Mouse (Mus musculus) heart, embryonic 14.5 days (tissue): ENCODE data around the gene Gm12216. TPM values are rescaled to one million over a fixed set of nuclear protein-coding genes. Genes with fewer than 3 reads are reported as not detected.

ENCODE experiments used
- ATAC-seq: fragments of 200-750 bp; cut with Nextera tagmentation; 2 replicates; pipeline ENCODE4 v1.8.0; 2017; ENCODE audit warnings: low read depth, moderate TSS enrichment; ENCODE audit not compliant: insufficient number of reproducible peaks, insufficient read depth, low FRiP score
- H3K27ac ChIP-seq, 2 experiments: fragments of 200-500 bp in 1 of 2; fragments of 300-500 bp in 1 of 2; sonication (generic) in 1 of 2; replicated peaks in 1 of 2; 2 replicates each; pipeline ENCODE4 v1.5.1; 2012 to 2014; ENCODE audit warnings: low read depth in 2 of 2, low read length in 2 of 2, control low read depth in 1 of 2, mild to moderate bottlenecking in 1 of 2, mixed read lengths in 1 of 2; ENCODE audit not compliant: control insufficient read depth in 1 of 2, insufficient read depth in 1 of 2
- H3K27me3 ChIP-seq: fragments of 300-500 bp; sonication (generic); 2 replicates; pipeline ENCODE4 v1.6.1; 2014; ENCODE audit warnings: mild to moderate bottlenecking, low read length, control low read depth; ENCODE audit not compliant: control insufficient read depth, insufficient read depth
- H3K36me3 ChIP-seq: fragments of 300-500 bp; sonication (generic); 2 replicates; pipeline ENCODE4 v1.6.1; 2014; ENCODE audit warnings: mild to moderate bottlenecking, control low read depth, low read length, mixed read lengths; ENCODE audit not compliant: control insufficient read depth, insufficient read depth
- H3K4me1 ChIP-seq, 2 experiments: fragments of 200-500 bp in 1 of 2; fragments of 300-500 bp in 1 of 2; sonication (generic) in 1 of 2; 2 replicates each; pipeline ENCODE4 v1.6.1; 2012 to 2014; ENCODE audit warnings: low read length in 2 of 2, control low read depth in 1 of 2, mixed read lengths in 1 of 2; ENCODE audit not compliant: control insufficient read depth in 2 of 2, insufficient read depth in 2 of 2
- H3K4me2 ChIP-seq: fragments of 300-500 bp; sonication (generic); 2 replicates; pipeline ENCODE4 v1.6.1; 2014; ENCODE audit warnings: mild to moderate bottlenecking, low read length
- H3K4me3 ChIP-seq, 2 experiments: fragments of 200-500 bp in 1 of 2; fragments of 300-500 bp in 1 of 2; sonication (generic) in 1 of 2; 2 replicates each; pipeline ENCODE4 v1.5.1; 2012 to 2014; ENCODE audit warnings: low read length in 2 of 2, mild to moderate bottlenecking in 2 of 2, control low read depth in 1 of 2, low read depth in 1 of 2, moderate library complexity in 1 of 2; ENCODE audit not compliant: control insufficient read depth in 1 of 2, insufficient read depth in 1 of 2
- H3K9ac ChIP-seq: fragments of 300-500 bp; sonication (generic); 2 replicates; pipeline ENCODE4 v1.6.1; 2014; ENCODE audit warnings: mild to moderate bottlenecking, low read length
- H3K9me3 ChIP-seq: fragments of 300-500 bp; sonication (generic); 2 replicates; pipeline ENCODE4 v1.6.1; 2016; ENCODE audit warnings: low read length, control low read depth; ENCODE audit not compliant: control insufficient read depth
- WGBS: fragments of 180-500 bp; shearing (Covaris S2); extraction: QIAGEN DNeasy Blood & Tissue Kit; methylation state at CpG from one replicate; pipeline ENCODE4 v1.1.7; 2014; 5-methylcytosine and 5-hydroxymethylcytosine counted together
- polyA plus RNA-seq: library from polyadenylated mRNA; unstranded; fragments of >200 nt; fragmentation: Nextera tagmentation; extraction: Ambion mirVana; gene quantifications from 2 replicates; pipeline ENCODE4 v1.2.1, GENCODE M21; 2014

Gm12216 gene
- polyA plus RNA-seq, 1 experiment from 2014 or later: 0.30 TPM

DNA sequence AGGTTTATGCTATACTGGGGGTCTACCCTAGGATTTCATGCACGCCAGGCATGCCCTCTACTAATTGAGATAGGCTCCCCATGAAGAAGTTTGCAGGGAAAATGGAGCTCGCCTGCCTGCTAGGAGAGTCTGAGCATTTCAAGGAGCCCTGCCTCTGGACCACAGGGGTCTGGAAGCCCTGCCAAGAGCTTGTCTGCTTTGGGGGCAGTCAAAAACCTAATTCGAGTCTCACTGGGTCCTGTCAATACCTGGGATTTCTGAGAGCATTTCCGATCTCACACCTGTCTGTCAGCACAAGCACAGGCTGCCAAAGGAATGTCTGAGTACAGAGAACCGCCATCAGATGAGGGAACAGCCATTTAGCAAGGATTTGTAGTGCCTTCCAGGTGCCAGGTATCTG is 94.5 kb downstream of the Gm12216 start:
- Histone ChIP-seq H3K4me3 (no peak overlapping the region), H3K9me3 (no peaks in the 10 kb centered on the region), H3K27ac (peak overlapping the region in 1 of 2 experiments; percentile 97; a peak in 2 of 4 replicates), H3K9ac (no peak overlapping the region), H3K36me3 (no peaks in the 10 kb centered on the region), H3K27me3 (no peaks in the 10 kb centered on the region), H3K4me1 (peaks cover 44 to 49% of the 10 kb centered on the region in 2 experiments), H3K4me2 (no peak overlapping the region; the same call in 1 of the 2 replicates)
- WGBS: 52% methylated on average over 5 of the region's 5 CpGs
- ATAC-seq: no peak

DNA sequence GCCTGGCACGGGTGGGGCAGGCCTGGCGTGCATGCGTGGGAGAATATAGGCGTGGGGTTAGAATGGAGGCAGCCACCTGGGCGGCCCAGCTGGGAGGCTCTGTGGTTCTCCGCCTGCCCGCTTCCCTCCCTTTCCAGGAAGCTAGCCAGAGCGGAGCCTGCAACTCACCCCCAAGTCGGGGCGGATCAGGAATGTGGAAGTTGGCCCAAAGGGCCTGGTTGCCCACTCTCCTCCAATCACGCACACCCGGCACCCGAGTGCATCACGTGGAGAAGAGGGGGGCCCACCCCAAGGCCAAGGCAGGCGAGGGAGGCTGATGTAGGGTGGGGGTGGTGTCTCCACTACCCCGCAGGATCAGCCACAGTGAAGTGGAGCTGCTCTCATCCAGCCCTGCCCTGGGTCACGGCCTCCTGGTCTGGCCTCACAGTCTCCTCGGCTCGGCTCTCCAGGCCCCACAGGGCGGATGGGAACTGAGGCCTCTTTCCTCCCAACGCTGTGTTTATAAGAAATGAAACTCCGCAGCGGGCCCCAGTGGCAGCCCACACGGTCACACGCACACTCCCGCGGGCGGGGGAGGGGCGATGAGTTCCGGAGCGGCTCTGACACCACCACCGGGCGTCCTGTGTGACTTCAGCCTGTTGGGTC is 95.4 kb downstream of the Gm12216 start:
- H3K4me1 ChIP-seq: peaks cover 49 to 57% of the 10 kb centered on the region in 2 experiments
- peak; percentile 67 for ATAC-seq

GRCm38 (mm10) chr11:53762827-53763495 is 96.1 kb downstream of the Gm12216 start:
- Histone ChIP-seq H3K4me3 (peak overlapping the region; percentile 37 to 40), H3K9me3 (no peaks in the 10 kb centered on the region), H3K36me3 (no peaks in the 10 kb centered on the region), H3K27me3 (no peaks in the 10 kb centered on the region), H3K4me2 (peak overlapping the region; percentile 79), H3K27ac (peak overlapping the region; percentile 93 to 97), H3K9ac (peak overlapping the region; percentile 76), H3K4me1 (peaks cover 49 to 57% of the 10 kb centered on the region in 2 experiments)
- ATAC-seq: peak; percentile 4; the same call in 1 of the 2 replicates
- 2% methylated on average over 23 of the region's 23 CpGs for WGBS

More for the DNA sequence above, 95.4 kb downstream of the Gm12216 start:
- H3K27ac ChIP-seq: peak overlapping the region; percentile 93 to 97
- H3K9ac ChIP-seq: peak overlapping the region; percentile 76
- H3K36me3 ChIP-seq: no peaks in the 10 kb centered on the region
- 3% methylated on average over 33 of the region's 33 CpGs for WGBS
- H3K4me3 ChIP-seq: peak overlapping the region; percentile 37 to 40
- no peaks in the 10 kb centered on the region for H3K9me3 ChIP-seq
- H3K27me3 ChIP-seq: no peaks in the 10 kb centered on the region
- peak overlapping the region; percentile 79 for H3K4me2 ChIP-seq

DNA sequence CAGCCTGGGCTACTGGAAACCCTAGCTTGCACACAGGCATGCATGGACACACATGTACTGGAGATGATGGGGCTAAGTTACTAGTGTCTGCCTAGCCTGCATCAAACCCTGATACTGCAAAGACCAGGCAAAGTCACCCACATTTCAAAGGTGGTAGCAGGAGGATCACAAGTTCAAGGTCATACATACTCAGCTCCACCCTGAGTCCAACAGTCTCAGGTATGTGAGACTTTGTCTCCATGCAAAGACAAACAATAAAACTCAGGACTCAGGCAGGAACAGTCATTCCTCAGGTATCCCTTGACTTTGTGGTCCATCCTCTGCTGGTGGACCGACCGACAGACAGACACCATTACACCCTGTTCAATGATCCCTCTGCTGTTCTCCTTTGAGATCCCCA is 96.6 kb downstream of the Gm12216 start:
- H3K4me1 ChIP-seq: peaks cover 49 to 57% of the 10 kb centered on the region in 2 experiments
- H3K9me3 ChIP-seq: no peaks in the 10 kb centered on the region
- H3K9ac ChIP-seq: peak overlapping the region; percentile 76
- peak overlapping the region; percentile 37 to 40; a peak in 3 of 4 replicates for H3K4me3 ChIP-seq
- H3K27me3 ChIP-seq: no peaks in the 10 kb centered on the region
- H3K27ac ChIP-seq: peak overlapping the region; percentile 93 to 97
- no peak for ATAC-seq
- peak overlapping the region; percentile 79 for H3K4me2 ChIP-seq
- 52% methylated on average over 2 of the region's 2 CpGs for whole genome bisulfite sequencing
- H3K36me3 ChIP-seq: no peaks in the 10 kb centered on the region

DNA sequence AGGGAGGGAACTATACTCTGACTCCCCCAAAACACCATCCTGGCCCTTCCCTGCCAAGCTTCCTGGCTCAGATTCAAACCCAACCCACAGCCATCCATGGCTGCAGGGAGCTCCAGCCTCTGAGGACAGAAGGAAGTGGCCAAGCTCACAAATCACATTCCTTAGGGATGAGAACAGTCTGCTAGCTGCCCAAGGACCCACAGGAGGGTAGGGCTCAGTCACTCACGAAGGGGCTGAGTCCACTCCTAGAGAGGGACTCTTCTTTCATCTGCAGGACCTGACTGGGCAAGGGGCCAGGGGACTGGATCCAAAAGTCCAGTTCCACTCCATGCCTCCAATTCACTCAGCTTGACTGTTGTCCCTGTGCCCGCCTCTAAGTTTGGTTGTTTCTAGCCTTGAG is 97.2 kb downstream of the Gm12216 start:
- peak overlapping the region; percentile 21; the same call in 1 of the 2 replicates for H3K9ac ChIP-seq
- H3K4me3 ChIP-seq: no peak overlapping the region
- no peaks in the 10 kb centered on the region for H3K36me3 ChIP-seq
- H3K27me3 ChIP-seq: no peaks in the 10 kb centered on the region
- H3K27ac ChIP-seq: peak overlapping the region; percentile 93 to 97
- H3K4me1 ChIP-seq: peaks cover 49 to 57% of the 10 kb centered on the region in 2 experiments
- peak overlapping the region; percentile 79; the same call in 1 of the 2 replicates for H3K4me2 ChIP-seq
- WGBS: 14% methylated on average over 2 of the region's 2 CpGs
- H3K9me3 ChIP-seq: no peaks in the 10 kb centered on the region
- ATAC-seq: peak; percentile 40

DNA sequence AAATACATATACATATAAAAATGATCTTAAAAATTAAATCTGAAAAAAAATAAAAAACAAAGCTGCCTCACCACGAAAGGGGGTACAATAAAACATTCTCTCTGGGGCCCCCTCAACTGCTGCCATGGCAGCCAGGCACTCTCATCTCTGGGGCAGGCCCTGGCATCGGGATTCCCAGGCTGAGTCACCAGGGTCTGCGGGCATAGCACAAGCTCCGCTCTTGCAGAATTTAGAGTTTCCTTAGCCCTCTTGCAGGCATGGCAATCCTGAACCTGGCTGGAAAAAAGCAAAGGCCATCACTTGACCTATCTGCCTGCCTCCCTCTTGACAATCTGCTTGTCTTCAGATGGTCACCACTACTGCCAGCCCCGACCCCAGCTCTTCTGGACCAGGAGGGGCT is 97.8 kb downstream of the Gm12216 start:
- 65% methylated on average over 5 of the region's 5 CpGs for WGBS
- Histone ChIP-seq H3K4me1 (peaks cover 49 to 57% of the 10 kb centered on the region in 2 experiments), H3K9me3 (no peaks in the 10 kb centered on the region), H3K4me2 (no peak overlapping the region), H3K9ac (peak overlapping the region; percentile 21; the same call in 1 of the 2 replicates), H3K4me3 (no peak overlapping the region), H3K27me3 (no peaks in the 10 kb centered on the region), H3K27ac (peak overlapping the region; percentile 93 to 97), H3K36me3 (no peaks in the 10 kb centered on the region)
- no peak for ATAC-seq

GRCm38 (mm10) chr11:53759545-53760406 is 99.3 kb downstream of the Gm12216 start:
- 18% methylated on average over 22 of the region's 22 CpGs for WGBS
- no peaks in the 10 kb centered on the region for H3K9me3 ChIP-seq
- no peak for ATAC-seq
- peak overlapping the region; percentile 37 for H3K4me2 ChIP-seq
- peaks cover 48 to 57% of the 10 kb centered on the region in 2 experiments for H3K4me1 ChIP-seq
- no peak overlapping the region for H3K27ac ChIP-seq
- no peaks in the 10 kb centered on the region for H3K36me3 ChIP-seq
- H3K9ac ChIP-seq: peak overlapping the region; percentile 62; the same call in 1 of the 2 replicates
- no peaks in the 10 kb centered on the region for H3K27me3 ChIP-seq
- no peak overlapping the region for H3K4me3 ChIP-seq
